Mouse (Mus musculus) thymus, postnatal 4 days (tissue): ENCODE results near the gene Srrm3.

ENCODE experiments used
- DNase-seq: peaks from one replicate; pipeline ENCODE4 v3.0.0; 2021

Gene Srrm3

DNA sequence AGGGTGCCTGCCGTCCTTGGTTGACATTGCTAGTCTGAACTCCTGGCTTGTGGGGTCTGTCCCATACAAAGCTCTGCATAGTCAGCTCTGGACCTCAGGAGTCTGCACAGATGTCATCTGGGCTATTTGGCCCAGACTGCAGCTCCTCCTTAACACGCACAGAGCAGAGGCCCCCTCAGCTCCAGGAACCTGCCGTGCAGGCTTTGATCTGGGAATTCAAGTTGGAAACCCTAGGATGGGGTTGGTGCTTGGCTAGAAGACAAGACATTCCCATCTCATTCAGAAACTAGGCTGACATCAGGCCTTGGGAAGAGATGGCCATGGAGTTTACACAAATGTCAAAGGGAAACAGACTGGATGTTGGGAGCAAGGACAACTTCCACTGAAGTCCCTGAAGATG is 17.8 kb downstream of the Srrm3 start:
- no peak for DNase-seq

GRCm38 (mm10) chr5:135826225-135826624 is 19.5 kb downstream of the Srrm3 start:
- DNase-seq: no peak

- DNase-seq: no peak
Observed at GRCm38 (mm10) chr5:135829381-135829780, 22.7 kb downstream of the Srrm3 start.

DNA sequence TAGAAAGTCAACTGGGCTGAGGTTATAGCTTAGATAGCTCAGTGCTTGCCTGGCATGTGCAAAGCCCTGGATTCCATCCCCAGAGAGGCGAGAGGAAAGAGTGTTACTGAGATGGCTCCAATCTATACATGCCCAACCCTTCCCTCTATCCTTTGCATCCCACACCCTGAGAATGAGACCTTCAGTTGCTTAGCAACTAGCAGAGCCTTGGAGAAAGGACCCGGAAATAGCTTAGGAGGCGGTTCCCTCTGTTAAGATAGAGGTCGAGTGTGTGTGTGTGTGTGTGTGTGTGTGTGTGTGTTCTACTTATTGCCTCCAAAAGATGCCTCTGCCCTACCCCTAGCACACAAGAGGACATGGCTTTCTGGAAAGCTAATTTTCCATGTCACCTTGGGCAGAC is 26.0 kb downstream of the Srrm3 start:
- DNase-seq: no peak

DNA sequence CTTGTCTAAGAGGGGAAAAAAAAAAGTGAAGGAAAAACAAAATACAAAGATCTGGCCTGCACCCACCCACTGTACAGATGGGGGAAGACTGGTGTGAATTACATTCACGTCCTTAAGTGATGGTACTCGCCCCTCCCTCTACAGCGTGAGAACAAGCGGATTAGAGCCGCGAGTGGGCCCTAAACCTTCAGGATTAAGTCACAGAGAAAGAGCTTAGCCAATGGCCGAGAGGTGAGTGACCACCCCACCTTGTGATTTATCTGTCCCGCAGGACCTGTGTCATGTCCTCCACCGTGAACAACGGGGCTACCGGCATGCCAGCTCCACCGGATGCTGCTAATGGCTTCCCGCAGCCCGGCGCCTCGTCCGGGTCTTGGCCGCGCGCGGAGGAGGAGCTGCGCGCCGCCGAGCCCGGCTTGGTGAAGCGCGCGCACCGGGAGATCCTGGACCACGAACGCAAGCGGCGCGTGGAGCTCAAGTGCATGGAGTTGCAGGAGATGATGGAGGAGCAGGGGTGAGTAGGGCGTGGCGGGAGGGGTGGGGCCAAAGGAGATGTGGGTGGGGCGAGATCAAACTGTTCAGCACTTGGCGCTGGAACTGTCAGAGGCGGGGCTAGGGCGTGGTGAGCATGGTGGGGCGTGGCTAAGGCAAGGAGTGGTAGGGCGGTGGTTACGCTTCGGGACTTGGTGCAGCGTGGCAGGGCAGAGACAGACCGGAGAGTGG is 28.2 kb downstream of the Srrm3 start:
- peak; percentile 75 for DNase-seq

GRCm38 (mm10) chr5:135835492-135835858 is 28.8 kb downstream of the Srrm3 start:
- peak; percentile 16 for DNase-seq

- DNase-seq: no peak
Observed at GRCm38 (mm10) chr5:135835981-135836380, 29.3 kb downstream of the Srrm3 start.

- DNase-seq: no peak
Observed at GRCm38 (mm10) chr5:135841651-135842050, 35.0 kb downstream of the Srrm3 start.

DNA sequence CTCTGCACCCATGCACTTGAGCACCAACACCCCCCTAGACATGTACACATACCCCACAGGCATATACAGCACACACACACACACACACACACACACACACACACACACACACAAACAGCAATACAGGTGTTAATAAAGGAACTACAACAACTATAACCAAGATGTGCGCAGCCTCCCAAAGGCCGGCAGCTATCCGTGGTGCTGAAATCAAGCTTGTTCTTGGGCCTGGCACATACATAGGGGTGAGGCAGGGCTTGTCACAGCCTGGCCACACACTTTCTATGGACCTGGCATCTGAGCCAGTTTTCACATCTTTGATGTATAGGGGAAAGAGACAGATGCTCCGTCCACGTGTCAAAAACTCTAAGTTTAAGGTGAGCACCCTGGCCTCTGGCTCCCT is 36.7 kb downstream of the Srrm3 start:
- DNase-seq: peak; percentile 75

DNA sequence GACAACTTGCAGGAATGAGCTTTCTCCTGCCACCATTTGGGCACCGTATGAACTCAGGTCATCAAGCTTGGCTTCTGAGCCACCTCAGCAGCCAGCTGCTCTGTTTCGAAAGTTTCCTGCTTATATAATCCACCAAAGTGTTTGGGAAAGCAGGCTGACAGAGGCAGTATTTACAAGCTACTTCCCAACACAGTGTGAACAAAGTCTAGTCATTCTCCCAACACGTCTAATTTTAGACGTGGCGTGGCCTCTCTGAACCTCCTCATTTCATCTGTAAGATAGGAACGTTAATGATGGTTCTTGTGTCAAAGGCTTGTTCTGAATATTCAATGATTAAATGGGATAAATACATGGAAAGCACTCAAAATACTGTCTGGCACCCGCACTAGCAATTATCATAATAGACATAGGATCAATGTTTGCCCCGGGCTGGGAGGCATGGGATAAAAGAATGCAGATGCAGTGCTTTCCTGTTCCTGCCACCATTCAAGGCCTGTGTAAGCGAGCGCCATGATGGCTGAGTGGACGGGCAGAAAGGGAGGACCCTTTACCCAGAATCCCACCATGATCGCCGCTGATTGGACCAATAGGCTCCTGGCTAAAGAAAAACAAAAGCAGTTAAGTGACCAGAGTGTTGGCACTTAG is 39.1 kb downstream of the Srrm3 start:
- DNase-seq: no peak

GRCm38 (mm10) chr5:135847460-135847859 is 40.8 kb downstream of the Srrm3 start:
- no peak for DNase-seq

GRCm38 (mm10) chr5:135847881-135848280 is 41.2 kb downstream of the Srrm3 start:
- no peak for DNase-seq

DNA sequence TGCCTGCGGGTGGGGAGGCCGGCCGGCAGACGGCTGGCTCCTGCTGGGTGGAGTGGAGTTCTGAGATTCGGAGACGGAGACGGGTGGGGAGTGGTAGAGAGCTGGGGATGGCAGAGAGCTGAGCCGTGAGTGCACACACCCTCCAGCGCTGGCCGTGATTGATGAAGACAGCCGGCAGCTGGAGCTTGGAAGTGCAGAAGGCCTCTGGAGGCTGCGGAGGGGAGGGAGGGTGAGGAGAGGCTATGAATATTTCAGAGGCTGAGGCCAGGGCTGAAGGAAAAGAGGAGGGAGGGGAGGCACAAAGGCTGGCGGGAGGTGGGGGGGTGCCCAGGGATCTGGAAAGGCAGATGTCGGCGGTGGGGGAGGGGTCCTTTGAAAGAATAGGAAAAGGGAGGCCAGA is 44.3 kb downstream of the Srrm3 start:
- no peak for DNase-seq

DNA sequence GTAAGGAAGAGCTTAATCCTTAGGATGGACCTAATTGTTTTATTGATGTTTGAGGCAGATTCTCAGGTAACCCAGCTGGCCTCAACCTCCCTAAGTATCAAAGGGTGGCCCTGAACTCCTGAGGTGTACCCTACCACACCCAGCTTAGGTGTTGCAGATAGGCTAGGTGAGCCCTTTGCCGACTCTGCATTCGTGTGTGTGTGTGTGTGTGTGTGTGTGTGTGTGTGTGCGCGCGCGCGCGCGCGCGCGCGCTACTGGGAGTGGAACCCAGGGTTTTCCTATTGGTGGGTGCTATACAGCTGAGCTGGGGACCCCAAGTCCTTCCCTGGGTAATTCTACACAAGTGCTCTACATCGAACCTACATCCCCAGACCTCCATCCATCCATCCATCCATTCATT is 44.8 kb downstream of the Srrm3 start:
- no peak for DNase-seq

- DNase-seq: no peak
Observed at GRCm38 (mm10) chr5:135852421-135852820, 45.7 kb downstream of the Srrm3 start.

DNA sequence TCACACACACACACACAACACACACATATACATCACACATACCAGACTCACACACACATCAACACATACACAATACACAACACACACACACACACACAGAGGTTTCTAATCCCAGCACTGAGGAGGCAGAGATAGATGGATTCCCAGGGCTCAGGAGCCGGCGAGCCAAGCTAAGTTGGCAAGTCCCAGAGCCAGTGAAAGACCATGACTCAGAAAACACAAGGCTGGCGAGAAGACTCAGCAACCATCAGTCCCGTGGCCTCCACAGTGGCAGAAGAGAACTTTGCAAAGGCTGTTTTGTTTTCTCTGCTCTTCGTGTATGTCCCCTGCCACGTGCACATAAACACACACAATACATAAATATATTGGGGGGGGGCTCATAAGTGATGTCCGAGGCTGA is 47.0 kb downstream of the Srrm3 start:
- no peak for DNase-seq

- peak; percentile 87 for DNase-seq
Observed at GRCm38 (mm10) chr5:135855156-135855555, 48.5 kb downstream of the Srrm3 start.

- DNase-seq: no peak
Observed at GRCm38 (mm10) chr5:135866662-135867061, 60.0 kb downstream of the Srrm3 start.

DNA sequence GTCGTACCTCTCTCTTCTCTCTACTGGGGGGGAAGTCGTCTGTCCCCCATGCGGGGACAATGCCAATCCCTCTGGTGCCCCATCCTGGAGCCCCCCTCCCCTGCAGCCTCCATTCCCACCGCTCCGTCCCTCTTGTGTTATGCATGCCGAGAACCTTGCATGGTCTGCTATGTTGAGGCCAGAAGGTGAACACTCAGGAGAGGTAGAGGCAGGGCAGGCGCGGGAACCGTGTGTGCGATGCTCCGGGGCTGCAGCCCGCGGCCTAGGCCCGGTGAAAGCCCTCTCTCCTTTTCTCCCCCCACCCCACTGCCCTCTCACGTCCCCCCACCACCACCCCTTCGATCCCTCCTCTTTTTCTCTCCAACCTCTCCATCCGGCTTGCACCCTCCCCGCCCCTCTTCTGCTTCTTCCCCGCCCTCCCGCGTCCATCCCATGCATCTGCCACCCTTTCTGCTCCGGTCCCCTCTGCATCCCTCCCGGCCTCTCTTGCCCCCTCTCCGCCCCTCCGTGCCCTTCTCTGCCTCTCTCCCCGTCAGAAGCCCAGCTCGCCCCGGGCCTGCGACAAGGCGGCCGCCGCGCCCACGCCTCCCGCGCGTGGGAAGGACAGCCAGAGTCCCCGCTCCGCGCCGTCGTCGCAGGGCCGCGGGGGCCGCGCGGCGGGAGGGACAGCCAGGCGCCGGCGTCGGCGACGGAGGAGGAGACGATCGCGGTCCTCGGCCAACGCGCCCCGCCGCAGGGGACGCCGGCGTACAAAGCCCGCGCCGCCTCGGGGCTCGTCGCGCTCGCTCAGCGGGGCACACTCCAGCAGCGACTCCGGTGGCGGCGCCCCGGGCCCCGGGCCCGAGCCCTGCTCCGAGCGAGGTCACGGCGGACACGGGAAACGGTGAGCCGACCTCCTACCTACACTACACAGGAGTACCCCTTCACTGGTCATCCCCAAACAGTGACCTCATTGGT is 61.2 kb downstream of the Srrm3 start:
- DNase-seq: peak; percentile 63

- DNase-seq: no peak
Observed at GRCm38 (mm10) chr5:135868653-135869052, 62.0 kb downstream of the Srrm3 start.

- DNase-seq: no peak
Observed at GRCm38 (mm10) chr5:135869661-135870423, 63.2 kb downstream of the Srrm3 start.

GRCm38 (mm10) chr5:135870505-135870904 is 63.8 kb downstream of the Srrm3 start:
- DNase-seq: no peak

- DNase-seq: no peak
Observed at GRCm38 (mm10) chr5:135872996-135873395, 66.3 kb downstream of the Srrm3 start.
